Mouse (Mus musculus): ENCODE data around the gene Mybl2.

DNA sequence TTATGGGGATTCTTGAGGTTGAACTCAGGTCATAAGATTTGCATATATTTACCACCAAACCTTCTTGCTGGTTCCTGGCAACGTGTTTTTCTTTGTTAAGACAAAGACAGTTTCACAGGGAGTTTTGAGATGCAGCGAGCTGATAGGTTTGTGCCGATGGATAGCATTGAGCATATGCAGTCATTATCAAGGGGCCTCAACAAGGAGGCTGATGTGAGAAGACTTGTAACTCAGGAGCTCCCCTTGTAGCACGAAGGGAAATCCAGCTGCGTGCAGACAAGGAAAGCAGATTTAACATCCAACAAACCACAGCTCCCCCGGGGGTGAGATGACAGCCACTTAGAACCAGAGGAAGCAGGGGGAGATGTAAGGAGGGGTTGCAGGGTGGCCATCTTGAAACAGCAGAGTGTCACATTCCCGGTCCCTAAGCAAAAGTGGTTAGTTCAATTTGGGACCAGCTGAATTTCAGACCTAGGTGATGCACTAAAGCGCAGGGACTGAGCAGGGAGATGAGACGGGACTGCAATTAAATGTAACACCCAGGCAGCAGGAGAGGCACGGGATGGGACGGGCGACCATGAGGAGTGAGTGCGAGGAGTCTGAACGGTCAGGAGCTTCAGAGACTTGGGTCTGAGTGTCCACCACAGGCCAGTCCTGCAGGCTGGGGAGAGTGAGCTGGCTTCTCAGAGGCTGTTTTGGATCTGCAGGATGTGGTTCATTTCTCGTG, 66.3 kb downstream of the Mybl2 start:
- no peak for TF ChIP-seq TAL1 (IDR thresholded peaks at IDR 0.05; ENCODE audit: low read length)
- no peak for TF ChIP-seq GATA1 (IDR thresholded peaks at IDR 0.05; ENCODE audit: low read length)

Measured in erythroblast, embryonic 14.5 days (primary cell).